Mouse (Mus musculus) ES-E14 (cell line): ENCODE data around the gene Rab11a. TPM values are rescaled to one million over a fixed set of nuclear protein-coding genes. Genes with fewer than 3 reads are reported as not detected.

ENCODE experiments used
- DNase-seq: peaks from one replicate; pipeline ENCODE4 v3.0.0-alpha.2; 2013; ENCODE audit warnings: low read depth, low spot score
- H3K27ac ChIP-seq: 2 replicates; pipeline ENCODE4 v1.5.1; 2012; ENCODE audit warnings: low read depth, mild to moderate bottlenecking, low read length, moderate library complexity, mixed read lengths; ENCODE audit not compliant: poor library complexity, insufficient read depth, severe bottlenecking
- H3K36me3 ChIP-seq: 2 replicates; pipeline ENCODE4 v1.6.1; 2012; ENCODE audit warnings: mild to moderate bottlenecking, low read length, moderate library complexity, mixed read lengths; ENCODE audit not compliant: control insufficient read depth, poor library complexity, insufficient read depth, severe bottlenecking
- H3K4me1 ChIP-seq, 2 experiments: fragments of 150-350 bp in 1 of 2; sonication (generic) in 1 of 2; 2 replicates each; pipeline ENCODE4 v1.6.1; 2012; ENCODE audit warnings: low read length in 2 of 2, mild to moderate bottlenecking in 1 of 2, mixed read lengths in 1 of 2; ENCODE audit not compliant: control insufficient read depth in 2 of 2, insufficient read depth in 2 of 2, poor library complexity in 1 of 2
- H3K4me3 ChIP-seq, 2 experiments: fragments of 150-350 bp in 1 of 2; sonication (generic) in 1 of 2; 2 replicates each; pipeline ENCODE4 v1.5.1; 2012; ENCODE audit warnings: low read length in 2 of 2, low read depth in 1 of 2, mild to moderate bottlenecking in 1 of 2, mixed read lengths in 1 of 2; ENCODE audit not compliant: insufficient read depth in 1 of 2, poor library complexity in 1 of 2, severe bottlenecking in 1 of 2
- H3K9ac ChIP-seq: 2 replicates; pipeline ENCODE4 v1.6.1; 2012; ENCODE audit warnings: low read depth, mild to moderate bottlenecking, low read length, mixed read lengths; ENCODE audit not compliant: poor library complexity, insufficient read depth, severe bottlenecking
- H3K9me3 ChIP-seq: fragments of 150-350 bp; sonication (generic); 2 replicates; pipeline ENCODE4 v1.6.1; 2012; ENCODE audit warnings: low read depth, mild to moderate bottlenecking, low read length; ENCODE audit not compliant: control insufficient read depth, insufficient read depth
- CHD2 ChIP-seq: IDR thresholded peaks from 2 replicates; pipeline ENCODE4 v1.6.1; 2014; ENCODE audit warnings: mild to moderate bottlenecking, low read depth, low read length, inconsistent platforms
- HCFC1 ChIP-seq: IDR thresholded peaks from 2 replicates; pipeline ENCODE4 v1.6.1; 2012; ENCODE audit warnings: low read length, inconsistent platforms, borderline replicate concordance; ENCODE audit not compliant: insufficient read depth
- MAFK ChIP-seq: IDR thresholded peaks from 2 replicates; pipeline ENCODE4 v1.6.1; 2014; ENCODE audit warnings: mild to moderate bottlenecking, low read depth, low read length, inconsistent platforms; ENCODE audit not compliant: insufficient read depth
- ZC3H11A ChIP-seq: IDR thresholded peaks from 2 replicates; pipeline ENCODE4 v1.6.1; 2012; ENCODE audit warnings: low read depth, mild to moderate bottlenecking, inconsistent platforms, low read length, borderline replicate concordance
- ZNF384 ChIP-seq: IDR thresholded peaks from 2 replicates; pipeline ENCODE4 v1.6.1; 2012; ENCODE audit warnings: low read depth, low read length, inconsistent platforms
- in situ Hi-C, 2 experiments: fragments of 600-800 bp; cut with MboI; formaldehyde crosslinking; loops; one replicate each; pipeline ENCODE4 v1.15.1; 2025; ENCODE audit warnings: low sequenced_read_pairs in 2 of 2, inconsistent platforms in 1 of 2; ENCODE audit not compliant: unreplicated experiment in 2 of 2
- total RNA-seq: library from RNA; depleted of rRNA; stranded (reverse); fragments of 300-350 nt; gene quantifications from 2 replicates; pipeline ENCODE4 v1.2.3, GENCODE M21; 2012

Rab11a gene
- total RNA-seq, 1 experiment: 77.0 TPM

DNA sequence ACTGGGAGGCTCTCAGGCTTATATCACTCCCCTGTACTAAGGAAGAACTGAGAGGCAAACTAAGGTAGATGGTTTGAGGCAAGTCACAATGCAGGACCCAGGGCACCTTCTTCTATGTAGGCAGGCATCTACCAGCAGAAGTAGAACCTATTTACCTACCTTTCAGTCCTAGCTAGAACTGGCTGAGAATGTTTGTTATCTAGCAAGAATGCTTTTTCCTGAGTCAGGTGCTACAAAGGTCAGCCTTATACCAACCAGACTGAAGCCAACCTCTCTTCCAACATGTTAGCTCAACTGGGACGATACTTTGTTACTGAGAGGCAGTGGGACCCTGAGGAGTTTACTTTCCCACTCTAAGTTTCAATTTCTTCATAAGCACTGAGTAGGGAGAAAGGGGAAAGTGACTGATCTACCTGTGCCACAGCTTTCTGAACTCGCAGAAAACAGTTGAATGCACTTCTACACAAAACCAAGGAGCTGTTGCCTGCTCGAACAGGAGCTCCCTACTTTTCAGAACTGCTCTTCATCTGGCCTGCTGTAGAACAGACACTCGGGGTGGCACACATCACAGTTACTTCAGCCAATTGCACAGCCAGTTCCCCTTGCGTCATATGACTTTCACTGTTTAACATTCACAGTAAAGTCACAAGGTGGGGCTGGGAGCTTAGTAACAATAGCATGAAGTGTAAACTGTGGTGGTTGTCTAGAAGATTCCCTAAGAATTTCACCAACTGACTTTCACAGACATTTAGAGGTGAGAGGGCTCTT, 33.3 kb downstream of the Rab11a start:
- no peak overlapping the region for H3K4me3 ChIP-seq
- no peaks in the 10 kb centered on the region for H3K36me3 ChIP-seq
- DNase-seq: no peak
- H3K9me3 ChIP-seq: no peaks in the 10 kb centered on the region
- no peak for TF ChIP-seq CHD2
- no peak for TF ChIP-seq ZC3H11A
- no peak for TF ChIP-seq HCFC1
- no peak for TF ChIP-seq ZNF384
- no peak for TF ChIP-seq MAFK
- no peak overlapping the region for H3K27ac ChIP-seq
- peaks cover 0 to 3% of the 10 kb centered on the region in 2 experiments; a peak in 1 of 4 replicates for H3K4me1 ChIP-seq
- no peak overlapping the region for H3K9ac ChIP-seq
- in situ Hi-C loops: no loop called here

DNA sequence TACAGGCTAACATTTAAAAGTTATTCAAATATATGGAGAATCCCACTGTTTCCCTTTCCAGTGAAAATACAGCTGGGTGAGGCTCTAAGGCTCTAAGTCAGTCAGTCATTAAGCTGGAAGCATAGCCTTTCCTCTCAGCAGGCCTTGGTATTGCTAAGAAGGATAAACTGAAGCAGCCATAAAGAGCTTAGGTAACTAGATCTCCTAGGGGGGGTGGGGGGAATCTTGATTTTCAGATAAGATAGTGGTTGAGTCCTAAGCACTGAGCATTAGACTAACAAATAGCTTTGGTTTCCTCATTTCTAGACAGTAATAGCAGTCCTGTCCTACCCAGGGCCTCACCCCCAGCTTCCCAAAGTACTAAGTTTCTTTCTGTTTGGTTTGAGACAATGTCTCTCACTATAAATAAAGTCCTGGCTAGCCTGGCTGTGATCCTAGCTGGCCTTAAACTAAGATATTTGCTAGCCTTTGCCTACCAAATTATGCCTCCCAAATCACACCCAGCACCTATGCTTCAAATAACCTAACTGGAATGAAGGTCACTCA, 34.1 kb downstream of the Rab11a start:
- H3K4me3 ChIP-seq: no peak overlapping the region
- H3K9ac ChIP-seq: no peak overlapping the region
- TF ChIP-seq MAFK: no peak
- no peak for TF ChIP-seq HCFC1
- TF ChIP-seq CHD2: no peak
- TF ChIP-seq ZNF384: no peak
- TF ChIP-seq ZC3H11A: no peak
- peaks cover 0 to 3% of the 10 kb centered on the region in 2 experiments; a peak in 1 of 4 replicates for H3K4me1 ChIP-seq
- no peak for DNase-seq
- H3K9me3 ChIP-seq: no peaks in the 10 kb centered on the region
- in situ Hi-C loops: no loop called here
- H3K36me3 ChIP-seq: no peaks in the 10 kb centered on the region
- no peak overlapping the region for H3K27ac ChIP-seq

DNA sequence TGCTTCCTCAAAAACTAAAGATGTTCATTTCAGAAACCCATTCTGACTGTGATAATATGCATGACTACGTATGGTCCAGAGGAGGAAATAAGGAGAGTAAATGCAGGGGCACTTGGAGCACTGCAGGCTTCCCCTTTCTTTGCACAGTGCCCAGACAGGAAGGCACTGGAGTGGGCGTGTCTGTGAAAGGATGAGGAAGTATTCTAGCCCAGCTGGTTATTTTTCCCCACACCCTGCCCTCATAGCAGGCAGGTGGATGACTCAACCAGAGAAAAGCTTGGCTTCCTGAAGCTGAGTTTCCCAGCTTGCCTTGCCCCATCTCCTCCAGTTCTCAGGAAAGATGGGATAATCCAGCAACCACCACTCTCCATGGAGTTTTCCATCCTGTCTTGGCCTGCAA, 34.6 kb downstream of the Rab11a start:
- no peak for DNase-seq

DNA sequence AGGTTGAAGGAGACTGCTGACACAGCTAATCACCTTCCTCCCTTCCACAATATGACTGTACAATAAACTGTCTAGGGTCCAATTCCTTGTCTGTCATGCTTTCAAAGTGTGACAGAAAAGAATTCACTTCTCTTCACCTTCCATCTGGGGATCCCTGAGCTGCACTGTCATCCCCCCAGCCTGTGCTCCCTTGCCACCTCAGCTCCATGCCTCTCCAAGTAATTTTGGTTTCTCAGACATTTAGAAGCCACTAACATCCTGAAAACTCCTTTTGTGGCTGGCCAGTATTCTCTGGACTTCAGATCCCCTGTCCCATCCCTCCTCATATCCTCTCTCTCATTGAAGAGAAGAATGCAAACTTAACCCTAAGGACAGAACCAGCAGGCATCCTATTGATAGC, 35.2 kb downstream of the Rab11a start:
- no peak for DNase-seq
- Histone ChIP-seq H3K27ac (no peak overlapping the region), H3K4me3 (no peak overlapping the region), H3K4me1 (peaks cover 0 to 3% of the 10 kb centered on the region in 2 experiments; a peak in 1 of 4 replicates), H3K36me3 (no peaks in the 10 kb centered on the region), H3K9me3 (no peaks in the 10 kb centered on the region), H3K9ac (no peak overlapping the region)
- TF ChIP-seq CHD2: no peak
- TF ChIP-seq ZNF384: no peak
- TF ChIP-seq HCFC1: no peak
- in situ Hi-C loops: no loop called here

More for the DNA sequence above, 34.6 kb downstream of the Rab11a start:
- Histone ChIP-seq H3K4me3 (no peak overlapping the region), H3K9ac (no peak overlapping the region), H3K9me3 (no peaks in the 10 kb centered on the region), H3K36me3 (no peaks in the 10 kb centered on the region), H3K27ac (no peak overlapping the region), H3K4me1 (peaks cover 0 to 3% of the 10 kb centered on the region in 2 experiments; a peak in 1 of 4 replicates)
- no peak for TF ChIP-seq ZNF384
- TF ChIP-seq HCFC1: no peak
- TF ChIP-seq ZC3H11A: no peak
- no peak for TF ChIP-seq CHD2
- TF ChIP-seq MAFK: no peak
- in situ Hi-C loops: no loop called here

DNA sequence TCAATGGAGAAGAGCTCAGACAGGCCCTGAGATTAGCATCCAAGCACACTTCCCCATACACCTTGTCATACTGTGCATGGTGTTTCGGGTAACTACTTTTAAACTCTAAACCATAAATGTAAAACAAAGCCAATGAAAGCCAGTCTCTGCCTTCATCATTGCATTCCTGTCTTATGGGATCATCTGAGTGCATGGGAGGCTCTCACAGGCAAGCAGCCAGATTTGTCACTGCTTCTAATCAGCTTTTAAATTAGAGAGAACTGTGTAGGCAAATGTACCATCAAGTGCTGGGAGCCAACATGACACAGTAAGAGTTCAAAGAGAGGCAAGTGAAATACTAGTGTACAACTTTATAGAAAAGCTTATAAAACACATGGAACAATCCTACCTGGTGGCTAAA, 35.9 kb downstream of the Rab11a start:
- TF ChIP-seq ZC3H11A: no peak
- no peak for TF ChIP-seq HCFC1
- TF ChIP-seq CHD2: no peak
- TF ChIP-seq ZNF384: no peak
- TF ChIP-seq MAFK: no peak
- H3K9me3 ChIP-seq: no peaks in the 10 kb centered on the region
- H3K9ac ChIP-seq: no peak overlapping the region
- H3K27ac ChIP-seq: no peak overlapping the region
- in situ Hi-C loops: no loop called here
- no peak overlapping the region for H3K4me3 ChIP-seq
- H3K36me3 ChIP-seq: peaks cover 4% of the 10 kb centered on the region; the same call in 1 of the 2 replicates
- H3K4me1 ChIP-seq: peaks cover 0 to 3% of the 10 kb centered on the region in 2 experiments; a peak in 1 of 4 replicates
- no peak for DNase-seq
